In genomic region chr3:146224271-146224670, GRCm38 (mm10) we compare ENCODE assay signal across 22 mouse cellular contexts. TPM values are rescaled to one million over a fixed set of nuclear protein-coding genes. Genes with fewer than 3 reads are reported as not detected.
DNase-seq lines count a peak whose midpoint lies in the region; ATAC-seq lines count a peak whose summit lies in the region.
"Had no signal": no experiment of that assay in that cellular context is flagged by ENCODE, and none has a peak within 500 bp of the region (broad histone marks: within the 10 kb centered on the region; RNA-seq: fewer than 3 reads in every experiment).

No protein-coding gene starts in this region.

- H3K9me3 ChIP-seq in heart, embryonic 13.5 days, result no peaks in the 10 kb centered on the region
- H3K9me3 ChIP-seq in intestine, embryonic 15.5 days, result no peaks in the 10 kb centered on the region
- H3K9me3 ChIP-seq: forebrain, embryonic 15.5 days; limb, embryonic 15.5 days; midbrain, embryonic 10.5 days; stomach, embryonic 15.5 days had no signal

- H3K27ac ChIP-seq in heart, embryonic 13.5 days (replicated peaks), result no peak overlapping the region
- no peak overlapping the region for H3K27ac ChIP-seq in intestine, embryonic 15.5 days
- H3K27ac ChIP-seq: forebrain, embryonic 15.5 days; heart, adult 2 months; hindbrain, postnatal 0 days; limb, embryonic 15.5 days; liver, embryonic 14.5 days; midbrain, embryonic 10.5 days; stomach, embryonic 15.5 days had no signal

- H3K9ac ChIP-seq in heart, embryonic 13.5 days, result no peak overlapping the region
- no peak overlapping the region for H3K9ac ChIP-seq in intestine, embryonic 15.5 days
- H3K9ac ChIP-seq: forebrain, embryonic 15.5 days; limb, embryonic 15.5 days; liver, embryonic 14.5 days; stomach, embryonic 15.5 days had no signal

- no peak for DNase-seq in heart, postnatal 36 days
- DNase-seq in lung, adult 18-20 months, result peak; percentile 43 to 63
- no peak for DNase-seq in lung, postnatal 10 days
- peak; percentile 73 for DNase-seq in kidney, postnatal 14 days
- DNase-seq in frontal cortex, postnatal 10 days (ENCODE audit: low spot score in 2 of 2), result no peak
- no peak for DNase-seq in cerebellum, postnatal 4 days (ENCODE audit: low spot score in 2 of 2)
- DNase-seq: adrenal gland, postnatal 10 days; cerebellum, adult 2 months; cerebellum, postnatal 25 days; gastrocnemius, postnatal 14 days; heart, adult 2 months; left cerebral cortex, postnatal 4 days; thymus, adult 2 months; thymus, postnatal 4 days had no signal

- intact Hi-C loops in heart, postnatal 36 days (cut with DNase I), result no loop called here

- H3K36me3 ChIP-seq in heart, embryonic 13.5 days, result no peaks in the 10 kb centered on the region
- no peaks in the 10 kb centered on the region for H3K36me3 ChIP-seq in intestine, embryonic 15.5 days
- H3K36me3 ChIP-seq: forebrain, embryonic 15.5 days; limb, embryonic 15.5 days; midbrain, embryonic 10.5 days; stomach, embryonic 15.5 days had no signal

- H3K4me1 ChIP-seq in heart, embryonic 13.5 days, result peaks cover 58% of the 10 kb centered on the region
- H3K4me1 ChIP-seq in intestine, embryonic 15.5 days (replicated peaks), result 0 out of 2 replicates have a peak, but pooled peaks cover 2% of the 10 kb centered on the region

- 57% methylated on average over 4 of the region's 4 CpGs for WGBS in heart, embryonic 13.5 days
- 51% methylated on average over 4 of the region's 4 CpGs for WGBS in intestine, embryonic 15.5 days

- H3K4me2 ChIP-seq in heart, embryonic 13.5 days, result peak overlapping the region; percentile 76
- H3K4me2 ChIP-seq in intestine, embryonic 15.5 days (replicated peaks), result no peak overlapping the region
- H3K4me2 ChIP-seq: forebrain, embryonic 15.5 days; limb, embryonic 15.5 days; stomach, embryonic 15.5 days had no signal

- peaks cover 12% of the 10 kb centered on the region; the same call in 1 of the 2 replicates for H3K27me3 ChIP-seq in heart, embryonic 13.5 days (replicated peaks)
- H3K27me3 ChIP-seq in intestine, embryonic 15.5 days (replicated peaks), result peaks cover 4% of the 10 kb centered on the region; the same call in 1 of the 2 replicates

- no peak overlapping the region for H3K4me3 ChIP-seq in heart, embryonic 13.5 days
- no peak overlapping the region for H3K4me3 ChIP-seq in intestine, embryonic 15.5 days (replicated peaks)
- H3K4me3 ChIP-seq: forebrain, embryonic 15.5 days; heart, adult 2 months; limb, embryonic 15.5 days; midbrain, embryonic 10.5 days; stomach, embryonic 15.5 days had no signal

- no peak for ATAC-seq in heart, embryonic 13.5 days (ENCODE audit: extremely low read depth, insufficient number of reproducible peaks, low FRiP score, low TSS enrichment)
- ATAC-seq in intestine, embryonic 15.5 days, result peak; percentile 29; the same call in 1 of the 2 replicates
- ATAC-seq: forebrain, embryonic 15.5 days; hindbrain, postnatal 0 days had no signal

RNA-seq across cellular contexts. Expression of gene Lpar3, which starts 3.5 kb away (rescaled TPM):
- polyA plus RNA-seq in heart, embryonic 13.5 days (2015; fragmentation: Nextera tagmentation; extraction: Ambion mirVana), result 44.7 and 49.7 TPM in 2 replicates
- total RNA-seq in heart, postnatal 36 days (2021), result under 1 TPM; 0.24 to 0.28 TPM
- polyA plus RNA-seq in intestine, embryonic 15.5 days (2015; fragmentation: Nextera tagmentation; extraction: Ambion mirVana), result 1.8 and 1.9 TPM in 2 replicates

Comparison
In these comparisons a context has a peak if more than half of its experiments do, and no peak if none do; other contexts are left out.
1. DNase-seq: peak in lung, adult 18-20 months (2 of 2) and kidney, postnatal 14 days (single experiment); none in heart, postnatal 36 days (0 of 2), lung, postnatal 10 days (single experiment), frontal cortex, postnatal 10 days (0 of 2) and cerebellum, postnatal 4 days (0 of 2).
2. RNA of gene Lpar3, which starts 3.5 kb away (polyA plus RNA-seq): 44.7 to 49.7 TPM in heart, embryonic 13.5 days; 1.8 to 1.9 TPM in intestine, embryonic 15.5 days; every median in the first group is over 10 times any median in the second.